Mouse (Mus musculus): ENCODE results near the gene Dpp7. TPM values are rescaled to one million over a fixed set of nuclear protein-coding genes. Genes with fewer than 3 reads are reported as not detected.

Gene Dpp7
- polyA plus RNA-seq, 1 experiment: 28.0 TPM

GRCm38 (mm10) chr2:25365091-25365761 is 9.1 kb upstream of the Dpp7 start, which contains the start of gene Uap1l1:
Gene Uap1l1, minus strand, starts transcription at chr2:25365682.
- DNase-seq (ENCODE audit: low read depth): no peak

GRCm38 (mm10) chr2:25364761-25365090 is 8.6 kb upstream of the Dpp7 start:
- no peak for DNase-seq (ENCODE audit: low read depth)

- no peak for DNase-seq (ENCODE audit: low read depth)
Measured at GRCm38 (mm10) chr2:25364313-25364712, 8.2 kb upstream of the Dpp7 start.

GRCm38 (mm10) chr2:25363478-25364178 is 7.5 kb upstream of the Dpp7 start:
- no peak for DNase-seq (ENCODE audit: low read depth)

- DNase-seq (ENCODE audit: low read depth): no peak
Measured at GRCm38 (mm10) chr2:25359848-25360247, 3.7 kb upstream of the Dpp7 start.

GRCm38 (mm10) chr2:25355419-25356066 is 616 bp downstream of the Dpp7 start:
- DNase-seq (ENCODE audit: low read depth): no peak

GRCm38 (mm10) chr2:25354211-25354610 is 1.9 kb downstream of the Dpp7 start:
- DNase-seq (ENCODE audit: low read depth): no peak

- DNase-seq (ENCODE audit: low read depth): no peak
Measured at GRCm38 (mm10) chr2:25350701-25351100, 5.5 kb downstream of the Dpp7 start.

GRCm38 (mm10) chr2:25349499-25349898 is 6.7 kb downstream of the Dpp7 start:
- no peak for DNase-seq (ENCODE audit: low read depth)

GRCm38 (mm10) chr2:25348162-25348561 is 8.0 kb downstream of the Dpp7 start:
- no peak for DNase-seq (ENCODE audit: low read depth)

- DNase-seq (ENCODE audit: low read depth): no peak
Measured at GRCm38 (mm10) chr2:25338303-25338702, 17.9 kb downstream of the Dpp7 start.

- DNase-seq (ENCODE audit: low read depth): no peak
Measured at GRCm38 (mm10) chr2:25333569-25333968, 22.6 kb downstream of the Dpp7 start.

- peak; percentile 81 for DNase-seq (ENCODE audit: low read depth)
Measured at GRCm38 (mm10) chr2:25332286-25333160, 23.6 kb downstream of the Dpp7 start, which contains the start of gene Man1b1. Gene Man1b1, plus strand, starts transcription at chr2:25332338.

GRCm38 (mm10) chr2:25331470-25331869 is 24.7 kb downstream of the Dpp7 start:
- no peak for DNase-seq (ENCODE audit: low read depth)

- no peak for DNase-seq (ENCODE audit: low read depth)
Measured at GRCm38 (mm10) chr2:25328440-25328839, 27.7 kb downstream of the Dpp7 start.

GRCm38 (mm10) chr2:25326036-25326435 is 30.1 kb downstream of the Dpp7 start:
- DNase-seq (ENCODE audit: low read depth): no peak

- no peak for DNase-seq (ENCODE audit: low read depth)
Measured at GRCm38 (mm10) chr2:25320084-25320483, 36.1 kb downstream of the Dpp7 start.

GRCm38 (mm10) chr2:25318971-25319773 is 37.0 kb downstream of the Dpp7 start, which contains the start of gene Grin1:
Gene Grin1, minus strand, starts transcription at chr2:25319187.
- no peak for DNase-seq (ENCODE audit: low read depth)

- no peak for DNase-seq (ENCODE audit: low read depth)
Measured at GRCm38 (mm10) chr2:25318119-25318966, 37.8 kb downstream of the Dpp7 start.

- no peak for DNase-seq (ENCODE audit: low read depth)
Measured at GRCm38 (mm10) chr2:25311491-25311891, 44.7 kb downstream of the Dpp7 start.
